Mouse (Mus musculus) thymus, adult 18-20 months (tissue): ENCODE measurements around the gene Izumo3.
"Not testable (repeated sequence)": the region's sequence is repeated elsewhere in the genome, so short reads cannot be mapped to it uniquely, and the experiment has no call there.

Experiments used
- DNase-seq, 2 experiments: peaks; one replicate each; pipeline ENCODE4 v3.0.0; 2022; ENCODE audit warnings: mixed read lengths in 2 of 2

Izumo3 gene

DNA sequence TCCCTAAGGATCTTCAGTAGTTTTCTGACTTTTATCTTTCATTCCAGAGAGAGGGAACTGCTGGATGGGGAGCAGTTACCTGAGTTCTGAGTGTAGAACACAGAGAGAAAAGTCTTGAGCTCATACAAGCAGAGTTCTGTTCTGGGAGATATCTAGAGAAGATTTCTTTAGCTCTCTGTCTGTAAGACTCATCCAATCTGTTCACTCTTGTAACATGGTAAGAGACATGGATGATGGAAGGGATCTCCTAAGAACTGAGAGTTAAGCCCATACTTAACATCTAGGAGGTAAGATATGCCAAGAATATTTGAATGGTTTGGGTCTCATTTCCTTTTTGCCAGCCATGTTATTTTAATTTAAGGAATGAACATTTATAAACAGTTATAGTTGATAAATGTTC, at the start of gene Izumo3:
Gene Izumo3, minus strand, starts transcription at position 101 of the 400 bp plus-strand sequence.
- DNase-seq = no peak

DNA sequence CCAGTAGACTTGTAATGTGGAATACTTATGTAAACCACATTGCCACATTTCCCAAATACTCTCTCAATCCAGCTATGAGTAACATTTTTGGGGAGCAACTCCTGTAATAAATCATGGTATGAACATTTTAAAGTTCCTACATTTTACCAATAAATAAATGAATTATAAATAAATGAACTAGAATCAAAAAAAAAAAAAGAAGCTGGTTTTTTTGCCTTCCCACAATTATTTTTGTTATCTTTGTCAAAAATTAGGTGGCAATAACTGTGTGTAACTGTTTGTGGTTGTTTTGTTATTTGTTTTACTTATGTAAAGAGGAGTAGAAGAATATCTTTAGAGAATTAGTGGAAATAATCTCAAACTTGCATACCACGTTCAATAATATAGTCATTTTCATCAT, 44.6 kb upstream of the Izumo3 start, which contains the start of gene Gm12666:
Gene Gm12666, minus strand, starts transcription at position 101 of the 400 bp plus-strand sequence.
- DNase-seq = not testable (repeated sequence)

DNA sequence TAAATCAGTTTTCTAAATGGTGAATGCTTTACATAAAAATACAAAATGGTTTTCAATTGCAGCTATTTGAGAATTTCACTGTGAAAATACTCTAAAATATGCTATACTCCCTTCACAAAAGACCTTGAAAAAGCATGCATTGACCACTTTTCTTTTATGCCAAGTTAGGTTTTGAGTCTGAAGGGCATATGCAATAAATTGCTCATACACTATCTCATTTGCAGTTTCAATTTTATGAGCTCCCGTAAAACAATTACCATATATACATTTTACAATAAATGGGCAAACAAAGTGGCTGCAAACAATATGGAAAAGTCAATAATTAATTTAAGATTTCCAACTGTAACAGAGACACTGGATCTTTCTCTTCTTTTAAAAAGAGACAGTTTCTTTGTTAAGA, 5.6 kb upstream of the Izumo3 start:
- DNase-seq = no peak

DNA sequence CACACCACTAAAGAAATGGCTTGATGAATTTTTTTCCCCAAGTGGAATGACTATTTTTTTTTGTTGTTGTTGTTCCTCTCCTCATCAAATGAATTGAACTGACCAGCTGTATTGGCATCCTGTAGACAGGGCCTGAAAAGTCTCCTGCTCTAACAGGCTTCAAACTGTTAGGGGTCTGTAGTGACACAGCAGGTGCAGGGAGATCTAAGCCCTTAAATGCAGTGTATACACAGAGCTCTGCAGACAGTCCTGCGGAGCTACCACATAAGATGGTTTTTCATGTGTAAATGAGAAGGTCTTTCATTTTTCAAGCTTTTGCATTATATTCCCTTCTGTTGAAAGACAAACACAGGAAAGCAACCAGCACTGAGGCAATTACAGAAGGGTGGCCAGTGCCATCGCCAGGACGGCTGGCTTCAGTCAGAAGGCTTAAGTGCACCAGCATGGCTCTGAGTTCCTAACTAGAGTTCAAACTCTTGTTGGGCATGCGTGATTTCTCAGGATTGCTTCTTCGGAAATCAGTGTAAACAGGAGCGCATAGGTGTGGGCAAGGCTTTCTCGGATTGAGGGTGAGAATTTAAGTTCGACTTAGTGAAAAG, 35.5 kb downstream of the Izumo3 start:
- no peak for DNase-seq

DNA sequence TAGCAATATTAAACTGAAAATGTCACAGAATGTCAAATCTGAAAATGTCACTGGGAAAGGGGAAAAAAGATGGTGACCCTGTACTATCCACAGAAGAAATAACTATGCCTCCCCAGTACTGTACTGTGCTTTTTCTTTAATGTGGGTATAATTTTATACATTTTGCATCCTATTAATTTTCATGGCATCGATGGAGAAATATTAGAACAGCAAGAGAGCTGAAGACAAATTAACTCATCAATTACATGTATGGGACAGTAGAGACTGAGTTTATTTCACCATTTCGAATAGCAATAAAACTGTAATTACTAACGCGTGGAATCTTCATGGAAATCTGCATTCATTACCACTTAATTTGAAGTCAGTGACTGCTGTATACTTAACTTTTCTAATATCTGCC, 49.6 kb downstream of the Izumo3 start:
- no peak for DNase-seq

DNA sequence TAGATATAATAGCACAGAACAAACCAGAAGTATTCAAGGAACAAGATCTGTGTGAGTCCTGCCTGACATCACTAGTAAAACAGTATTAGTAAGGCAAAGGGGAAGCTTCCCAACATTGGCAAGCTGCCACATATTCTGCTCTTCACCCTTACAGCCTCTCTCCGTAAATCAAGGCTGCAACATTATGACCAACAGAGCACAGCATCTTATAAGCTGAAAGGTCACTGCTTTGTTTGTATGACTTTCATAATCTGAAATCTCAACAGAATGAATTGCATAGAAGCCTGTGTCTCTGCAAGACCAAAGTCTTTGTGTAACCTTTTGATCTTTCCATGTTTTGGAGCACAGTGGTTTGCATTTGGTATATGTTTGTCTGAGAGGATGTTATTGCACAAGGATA, 51.1 kb downstream of the Izumo3 start:
- DNase-seq = no peak
